Mouse (Mus musculus) intestine, embryonic 16.5 days (tissue): ENCODE data around the gene A430005L14Rik. TPM values are rescaled to one million over a fixed set of nuclear protein-coding genes. Genes with fewer than 3 reads are reported as not detected.

Experiments
- ATAC-seq: fragments of 200-750 bp; cut with Nextera tagmentation; 2 replicates; pipeline ENCODE4 v1.8.0; 2017; ENCODE audit warnings: moderate TSS enrichment, moderate library complexity
- H3K27ac ChIP-seq: fragments of 300-500 bp; sonication (generic); 2 replicates; pipeline ENCODE4 v1.5.1; 2014; ENCODE audit warnings: mild to moderate bottlenecking, low read length
- H3K27me3 ChIP-seq: fragments of 300-500 bp; sonication (generic); replicated peaks from 2 replicates; pipeline ENCODE4 v1.6.1; 2014; ENCODE audit warnings: low read length, control low read depth, mixed read lengths; ENCODE audit not compliant: control insufficient read depth, insufficient read depth
- H3K36me3 ChIP-seq: fragments of 300-500 bp; sonication (generic); 2 replicates; pipeline ENCODE4 v1.6.1; 2014; ENCODE audit warnings: low read length, control low read depth; ENCODE audit not compliant: control insufficient read depth, insufficient read depth
- H3K4me1 ChIP-seq: fragments of 300-500 bp; sonication (generic); 2 replicates; pipeline ENCODE4 v1.6.1; 2014; ENCODE audit warnings: low read length, control low read depth, mixed read lengths; ENCODE audit not compliant: control insufficient read depth, insufficient read depth
- H3K4me2 ChIP-seq: fragments of 300-500 bp; sonication (generic); 2 replicates; pipeline ENCODE4 v1.6.1; 2014; ENCODE audit warnings: low read depth, low read length, control low read depth
- H3K4me3 ChIP-seq: fragments of 300-500 bp; sonication (generic); 2 replicates; pipeline ENCODE4 v1.5.1; 2014; ENCODE audit warnings: mild to moderate bottlenecking, low read length
- H3K9ac ChIP-seq: fragments of 300-500 bp; sonication (generic); 2 replicates; pipeline ENCODE4 v1.6.1; 2014; ENCODE audit warnings: low read depth, low read length
- H3K9me3 ChIP-seq: fragments of 300-500 bp; sonication (generic); 2 replicates; pipeline ENCODE4 v1.6.1; 2016; ENCODE audit warnings: low read length, control low read depth; ENCODE audit not compliant: control insufficient read depth
- WGBS: fragments of 180-500 bp; shearing (Covaris S2); extraction: QIAGEN DNeasy Blood & Tissue Kit; methylation state at CpG from one replicate; pipeline ENCODE4 v1.1.7; 2014; 5-methylcytosine and 5-hydroxymethylcytosine counted together
- polyA plus RNA-seq: library from polyadenylated mRNA; unstranded; fragments of >200 nt; fragmentation: Nextera tagmentation; extraction: Ambion mirVana; gene quantifications from 2 replicates; pipeline ENCODE4 v1.2.1, GENCODE M21; 2015

The A430005L14Rik gene
- polyA plus RNA-seq, 1 experiment from 2014 or later: 67.4 TPM

DNA sequence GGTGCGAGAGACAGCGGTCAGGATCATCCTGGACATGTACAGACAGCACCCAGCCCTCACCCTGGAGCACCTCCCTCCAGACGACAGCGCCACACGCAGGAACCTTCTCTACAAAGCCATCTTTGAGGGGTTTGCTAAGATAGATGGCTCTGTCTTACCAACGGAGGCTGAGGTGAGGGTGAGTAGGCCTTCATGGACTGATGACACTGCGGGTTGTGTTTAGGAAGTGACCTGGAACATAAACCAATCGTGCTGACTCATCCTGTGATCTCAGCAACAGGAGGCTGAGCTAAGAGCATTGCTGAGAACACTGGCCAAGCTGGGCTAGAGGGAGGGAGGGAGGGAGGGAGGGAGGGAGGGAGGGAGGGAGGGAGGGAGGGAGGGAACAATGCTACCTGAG lies 36.5 kb downstream of the A430005L14Rik start:
- Histone ChIP-seq H3K27ac (no peak overlapping the region), H3K4me3 (no peak overlapping the region), H3K4me1 (no peaks in the 10 kb centered on the region), H3K9ac (no peak overlapping the region), H3K27me3 (no peaks in the 10 kb centered on the region), H3K4me2 (no peak overlapping the region), H3K36me3 (peaks cover 19% of the 10 kb centered on the region; the same call in 1 of the 2 replicates), H3K9me3 (no peaks in the 10 kb centered on the region)
- 90% methylated on average over 8 of the region's 8 CpGs for WGBS
- no peak for ATAC-seq

DNA sequence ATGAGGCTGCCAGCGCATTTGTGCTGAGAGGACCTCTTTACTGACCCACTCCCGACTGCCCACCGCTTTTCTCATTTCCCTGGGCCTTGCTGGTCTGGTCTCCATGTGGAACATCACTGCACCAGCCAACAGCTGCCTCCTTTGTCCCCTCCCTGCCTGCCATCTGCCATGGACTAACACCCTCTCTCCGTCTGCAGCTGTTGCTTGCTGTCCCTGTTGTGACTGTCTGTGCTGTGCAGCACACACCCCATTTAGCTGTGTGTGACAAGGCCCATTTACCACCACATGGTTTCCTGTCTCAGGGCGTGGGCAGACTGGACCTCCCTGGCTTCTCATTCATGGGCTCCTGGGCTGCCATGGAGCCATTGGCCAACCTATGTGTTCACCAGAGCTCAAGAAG lies 48.5 kb downstream of the A430005L14Rik start:
- no peak for ATAC-seq
- 90% methylated on average over 5 of the region's 5 CpGs for WGBS
- no peak overlapping the region for H3K4me3 ChIP-seq
- no peak overlapping the region for H3K27ac ChIP-seq
- peaks cover 11% of the 10 kb centered on the region for H3K36me3 ChIP-seq
- H3K9me3 ChIP-seq: no peaks in the 10 kb centered on the region
- H3K27me3 ChIP-seq: no peaks in the 10 kb centered on the region
- no peaks in the 10 kb centered on the region for H3K4me1 ChIP-seq
- H3K4me2 ChIP-seq: no peak overlapping the region
- H3K9ac ChIP-seq: no peak overlapping the region

- Histone ChIP-seq H3K9me3 (no peaks in the 10 kb centered on the region), H3K36me3 (peaks cover 11% of the 10 kb centered on the region), H3K4me3 (no peak overlapping the region), H3K4me1 (no peaks in the 10 kb centered on the region), H3K27me3 (no peaks in the 10 kb centered on the region), H3K4me2 (no peak overlapping the region), H3K9ac (no peak overlapping the region), H3K27ac (no peak overlapping the region)
- 90% methylated on average over 6 of the region's 6 CpGs for WGBS
- no peak for ATAC-seq
Measured at GRCm38 (mm10) chr4:154006264-154006663, 49.2 kb downstream of the A430005L14Rik start.

DNA sequence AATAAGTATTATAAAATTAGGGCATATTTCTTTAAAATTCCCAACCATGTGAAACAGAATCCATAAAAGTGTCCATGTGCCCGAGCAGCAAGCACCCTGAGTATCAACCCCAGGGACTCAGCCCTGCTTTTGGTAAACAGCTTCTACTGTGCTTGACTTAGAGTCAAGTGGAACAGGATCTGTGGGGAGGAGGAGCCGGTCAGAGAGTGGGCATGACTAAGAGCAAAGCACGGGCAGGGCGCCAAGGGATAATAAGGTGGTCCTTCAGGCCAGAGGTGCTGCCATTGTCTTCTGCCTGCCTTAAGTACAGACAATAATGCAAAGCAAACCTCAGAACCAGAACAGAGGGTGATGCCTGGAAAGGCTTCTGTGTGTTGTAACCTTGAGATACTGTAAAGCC lies 50.7 kb downstream of the A430005L14Rik start:
- Histone ChIP-seq H3K4me1 (peaks cover 3% of the 10 kb centered on the region), H3K36me3 (peaks cover 4% of the 10 kb centered on the region), H3K9ac (no peak overlapping the region), H3K9me3 (no peaks in the 10 kb centered on the region), H3K27ac (no peak overlapping the region), H3K4me2 (no peak overlapping the region), H3K4me3 (no peak overlapping the region), H3K27me3 (no peaks in the 10 kb centered on the region)
- 73% methylated on average over 4 of the region's 4 CpGs for WGBS
- no peak for ATAC-seq

- Histone ChIP-seq H3K4me2 (peak overlapping the region; percentile 64), H3K4me3 (peak overlapping the region; percentile 100), H3K27ac (no peak overlapping the region), H3K9me3 (no peaks in the 10 kb centered on the region), H3K4me1 (peaks cover 15% of the 10 kb centered on the region), H3K27me3 (no peaks in the 10 kb centered on the region), H3K36me3 (peaks cover 11% of the 10 kb centered on the region), H3K9ac (peak overlapping the region; percentile 95)
- 28% methylated on average over 13 of the region's 13 CpGs for WGBS
- ATAC-seq: peak; percentile 66
Measured at GRCm38 (mm10) chr4:154010907-154011645, 54.0 kb downstream of the A430005L14Rik start.

Other genes starting within 250 kb of the A430005L14Rik start
- 14.6 and 18.6 TPM in 2 replicates for gene Dffb, start 17.9 kb downstream of the A430005L14Rik start, polyA plus RNA-seq
- 9.3 and 10.6 TPM in 2 replicates for gene Cep104, start 18.0 kb downstream of the A430005L14Rik start, polyA plus RNA-seq
- 10.1 and 15.2 TPM in 2 replicates for gene Lrrc47, start 54.5 kb downstream of the A430005L14Rik start, polyA plus RNA-seq
- 183 and 196 TPM in 2 replicates for gene Smim1, start 69.0 kb downstream of the A430005L14Rik start, polyA plus RNA-seq
- not detected in 2 replicates for gene Ccdc27, start 85.4 kb downstream of the A430005L14Rik start, polyA plus RNA-seq
- 0.11 and 0.12 TPM in 2 replicates for gene Trp73, start 183.0 kb downstream of the A430005L14Rik start, polyA plus RNA-seq
- gene Wrap73, start 185.1 kb downstream of the A430005L14Rik start, polyA plus RNA-seq: 29.3 and 30.1 TPM in 2 replicates
- 87.9 and 93.9 TPM in 2 replicates for gene Tprgl, start 203.4 kb downstream of the A430005L14Rik start, polyA plus RNA-seq
- gene Megf6, start 213.5 kb downstream of the A430005L14Rik start, polyA plus RNA-seq: 10.3 and 12.0 TPM in 2 replicates